Mouse (Mus musculus): ENCODE measurements around the gene Cntn5. TPM values are rescaled to one million over a fixed set of nuclear protein-coding genes. Genes with fewer than 3 reads are reported as not detected.

The Cntn5 gene
- 0.36 and 0.41 TPM in 2 replicates for polyA plus RNA-seq (2015; fragmentation: Nextera tagmentation; extraction: Ambion mirVana)

- no peak for ATAC-seq (ENCODE audit: insufficient read depth, low FRiP score)
- H3K4me3 ChIP-seq (replicated peaks; ENCODE audit: low read length), result peak within 1 kb of the TSS; percentile 27
Measured at GRCm38 (mm10) chr9:10904616-10905363, at the start of gene Cntn5. Gene Cntn5 (minus strand): TSS chr9:10904775.

GRCm38 (mm10) chr9:10950470-10950869, 45.9 kb upstream of the Cntn5 start:
- H3K4me2 ChIP-seq (ENCODE audit: low read depth, low read length), result no peak overlapping the region
- no peak overlapping the region for H3K4me3 ChIP-seq (replicated peaks; ENCODE audit: low read length)
- H3K9me3 ChIP-seq (replicated peaks; ENCODE audit: control insufficient read depth, low read length), result no peaks in the 10 kb centered on the region
- H3K27ac ChIP-seq (ENCODE audit: low read length), result no peak overlapping the region
- no peak for ATAC-seq (ENCODE audit: insufficient read depth, low FRiP score)
- H3K4me1 ChIP-seq (ENCODE audit: control insufficient read depth, insufficient read depth, low read length), result no peaks in the 10 kb centered on the region
- no peaks in the 10 kb centered on the region for H3K36me3 ChIP-seq (ENCODE audit: control insufficient read depth, insufficient read depth, low read length)
- no peak overlapping the region for H3K9ac ChIP-seq (ENCODE audit: low read length)
- no peaks in the 10 kb centered on the region for H3K27me3 ChIP-seq (ENCODE audit: control insufficient read depth, insufficient read depth, low read length)

More at GRCm38 (mm10) chr9:10904616-10905363, at the start of gene Cntn5:
- Histone ChIP-seq H3K36me3 (ENCODE audit: control insufficient read depth, insufficient read depth, low read length) (no peaks in the 10 kb centered on the region), H3K27me3 (ENCODE audit: control insufficient read depth, insufficient read depth, low read length) (peaks cover 9% of the 10 kb centered on the region; the same call in 1 of the 2 replicates), H3K4me2 (ENCODE audit: low read depth, low read length) (peak within 1 kb of the TSS; percentile 50), H3K9ac (ENCODE audit: low read length) (no peak within 1 kb of the TSS), H3K9me3 (replicated peaks; ENCODE audit: control insufficient read depth, low read length) (no peaks in the 10 kb centered on the region), H3K27ac (ENCODE audit: low read length) (no peak within 1 kb of the TSS), H3K4me1 (ENCODE audit: control insufficient read depth, insufficient read depth, low read length) (no peaks in the 10 kb centered on the region)
- 6% methylated on average over 28 of the region's 28 CpGs for WGBS

GRCm38 (mm10) chr9:10909573-10909972, 5.0 kb upstream of the Cntn5 start:
- H3K36me3 ChIP-seq (ENCODE audit: control insufficient read depth, insufficient read depth, low read length), result no peaks in the 10 kb centered on the region
- ATAC-seq (ENCODE audit: insufficient read depth, low FRiP score), result no peak
- peaks cover 6% of the 10 kb centered on the region; the same call in 1 of the 2 replicates for H3K27me3 ChIP-seq (ENCODE audit: control insufficient read depth, insufficient read depth, low read length)
- no peak overlapping the region for H3K4me2 ChIP-seq (ENCODE audit: low read depth, low read length)
- 17% methylated on average over 5 of the region's 5 CpGs for WGBS
- H3K4me3 ChIP-seq (replicated peaks; ENCODE audit: low read length), result no peak overlapping the region
- no peaks in the 10 kb centered on the region for H3K9me3 ChIP-seq (replicated peaks; ENCODE audit: control insufficient read depth, low read length)
- no peaks in the 10 kb centered on the region for H3K4me1 ChIP-seq (ENCODE audit: control insufficient read depth, insufficient read depth, low read length)
- no peak overlapping the region for H3K27ac ChIP-seq (ENCODE audit: low read length)
- H3K9ac ChIP-seq (ENCODE audit: low read length), result no peak overlapping the region

GRCm38 (mm10) chr9:10905696-10906095, 1.1 kb upstream of the Cntn5 start:
- Histone ChIP-seq H3K27ac (ENCODE audit: low read length) (no peak overlapping the region), H3K4me2 (ENCODE audit: low read depth, low read length) (no peak overlapping the region), H3K4me3 (replicated peaks; ENCODE audit: low read length) (no peak overlapping the region), H3K36me3 (ENCODE audit: control insufficient read depth, insufficient read depth, low read length) (no peaks in the 10 kb centered on the region), H3K9ac (ENCODE audit: low read length) (no peak overlapping the region), H3K27me3 (ENCODE audit: control insufficient read depth, insufficient read depth, low read length) (peaks cover 9% of the 10 kb centered on the region; the same call in 1 of the 2 replicates), H3K9me3 (replicated peaks; ENCODE audit: control insufficient read depth, low read length) (no peaks in the 10 kb centered on the region), H3K4me1 (ENCODE audit: control insufficient read depth, insufficient read depth, low read length) (no peaks in the 10 kb centered on the region)
- 67% methylated on average over 9 of the region's 9 CpGs for WGBS
- no peak for ATAC-seq (ENCODE audit: insufficient read depth, low FRiP score)

GRCm38 (mm10) chr9:10879758-10880157, 24.8 kb downstream of the Cntn5 start:
- 75% methylated on average over 1 of the region's 1 CpGs for WGBS
- H3K9me3 ChIP-seq (replicated peaks; ENCODE audit: control insufficient read depth, low read length), result no peaks in the 10 kb centered on the region
- no peaks in the 10 kb centered on the region for H3K27me3 ChIP-seq (ENCODE audit: control insufficient read depth, insufficient read depth, low read length)
- no peak overlapping the region for H3K4me3 ChIP-seq (replicated peaks; ENCODE audit: low read length)
- no peaks in the 10 kb centered on the region for H3K36me3 ChIP-seq (ENCODE audit: control insufficient read depth, insufficient read depth, low read length)
- no peak for ATAC-seq (ENCODE audit: insufficient read depth, low FRiP score)
- H3K4me2 ChIP-seq (ENCODE audit: low read depth, low read length), result no peak overlapping the region
- H3K9ac ChIP-seq (ENCODE audit: low read length), result no peak overlapping the region
- H3K4me1 ChIP-seq (ENCODE audit: control insufficient read depth, insufficient read depth, low read length), result no peaks in the 10 kb centered on the region
- H3K27ac ChIP-seq (ENCODE audit: low read length), result no peak overlapping the region

GRCm38 (mm10) chr9:10873881-10874280, 30.7 kb downstream of the Cntn5 start:
- ATAC-seq (ENCODE audit: insufficient read depth, low FRiP score), result no peak
- Histone ChIP-seq H3K36me3 (ENCODE audit: control insufficient read depth, insufficient read depth, low read length) (no peaks in the 10 kb centered on the region), H3K4me3 (replicated peaks; ENCODE audit: low read length) (no peak overlapping the region), H3K4me1 (ENCODE audit: control insufficient read depth, insufficient read depth, low read length) (no peaks in the 10 kb centered on the region), H3K27me3 (ENCODE audit: control insufficient read depth, insufficient read depth, low read length) (no peaks in the 10 kb centered on the region), H3K27ac (ENCODE audit: low read length) (no peak overlapping the region), H3K9ac (ENCODE audit: low read length) (no peak overlapping the region), H3K9me3 (replicated peaks; ENCODE audit: control insufficient read depth, low read length) (no peaks in the 10 kb centered on the region), H3K4me2 (ENCODE audit: low read depth, low read length) (no peak overlapping the region)
- 65% methylated on average over 3 of the region's 3 CpGs for WGBS

- Histone ChIP-seq H3K36me3 (ENCODE audit: control insufficient read depth, insufficient read depth, low read length) (no peaks in the 10 kb centered on the region), H3K9ac (ENCODE audit: low read length) (no peak overlapping the region), H3K27me3 (ENCODE audit: control insufficient read depth, insufficient read depth, low read length) (no peaks in the 10 kb centered on the region), H3K4me1 (ENCODE audit: control insufficient read depth, insufficient read depth, low read length) (no peaks in the 10 kb centered on the region), H3K4me2 (ENCODE audit: low read depth, low read length) (no peak overlapping the region), H3K9me3 (replicated peaks; ENCODE audit: control insufficient read depth, low read length) (no peaks in the 10 kb centered on the region), H3K4me3 (replicated peaks; ENCODE audit: low read length) (no peak overlapping the region), H3K27ac (ENCODE audit: low read length) (no peak overlapping the region)
- WGBS, result 91% methylated on average over 3 of the region's 3 CpGs
- ATAC-seq (ENCODE audit: insufficient read depth, low FRiP score), result no peak
Measured at GRCm38 (mm10) chr9:10856204-10856892, 48.2 kb downstream of the Cntn5 start.

- no peaks in the 10 kb centered on the region for H3K4me1 ChIP-seq (ENCODE audit: control insufficient read depth, insufficient read depth, low read length)
- 60% methylated on average over 1 of the region's 1 CpGs for WGBS
- H3K27me3 ChIP-seq (ENCODE audit: control insufficient read depth, insufficient read depth, low read length), result no peaks in the 10 kb centered on the region
- no peak overlapping the region for H3K27ac ChIP-seq (ENCODE audit: low read length)
- no peak overlapping the region for H3K4me2 ChIP-seq (ENCODE audit: low read depth, low read length)
- no peaks in the 10 kb centered on the region for H3K9me3 ChIP-seq (replicated peaks; ENCODE audit: control insufficient read depth, low read length)
- H3K36me3 ChIP-seq (ENCODE audit: control insufficient read depth, insufficient read depth, low read length), result no peaks in the 10 kb centered on the region
- H3K4me3 ChIP-seq (replicated peaks; ENCODE audit: low read length), result no peak overlapping the region
- no peak for ATAC-seq (ENCODE audit: insufficient read depth, low FRiP score)
- no peak overlapping the region for H3K9ac ChIP-seq (ENCODE audit: low read length)
Measured at GRCm38 (mm10) chr9:10816711-10817110, 87.9 kb downstream of the Cntn5 start.

GRCm38 (mm10) chr9:10797158-10797557, 107.4 kb downstream of the Cntn5 start:
- Histone ChIP-seq H3K27ac (ENCODE audit: low read length) (no peak overlapping the region), H3K9me3 (replicated peaks; ENCODE audit: control insufficient read depth, low read length) (no peaks in the 10 kb centered on the region), H3K36me3 (ENCODE audit: control insufficient read depth, insufficient read depth, low read length) (no peaks in the 10 kb centered on the region), H3K4me2 (ENCODE audit: low read depth, low read length) (no peak overlapping the region), H3K4me3 (replicated peaks; ENCODE audit: low read length) (no peak overlapping the region), H3K27me3 (ENCODE audit: control insufficient read depth, insufficient read depth, low read length) (no peaks in the 10 kb centered on the region), H3K4me1 (ENCODE audit: control insufficient read depth, insufficient read depth, low read length) (no peaks in the 10 kb centered on the region), H3K9ac (ENCODE audit: low read length) (no peak overlapping the region)
- WGBS, result 84% methylated on average over 1 of the region's 1 CpGs
- ATAC-seq (ENCODE audit: insufficient read depth, low FRiP score), result no peak

Measured in stomach, embryonic 16.5 days (tissue).